Mouse (Mus musculus): Measurements from ENCODE around the gene Taar9.
"Not testable (repeated sequence)": the region's sequence is repeated elsewhere in the genome, so short reads cannot be mapped to it uniquely, and the experiment has no call there.

Gene Taar9

DNA sequence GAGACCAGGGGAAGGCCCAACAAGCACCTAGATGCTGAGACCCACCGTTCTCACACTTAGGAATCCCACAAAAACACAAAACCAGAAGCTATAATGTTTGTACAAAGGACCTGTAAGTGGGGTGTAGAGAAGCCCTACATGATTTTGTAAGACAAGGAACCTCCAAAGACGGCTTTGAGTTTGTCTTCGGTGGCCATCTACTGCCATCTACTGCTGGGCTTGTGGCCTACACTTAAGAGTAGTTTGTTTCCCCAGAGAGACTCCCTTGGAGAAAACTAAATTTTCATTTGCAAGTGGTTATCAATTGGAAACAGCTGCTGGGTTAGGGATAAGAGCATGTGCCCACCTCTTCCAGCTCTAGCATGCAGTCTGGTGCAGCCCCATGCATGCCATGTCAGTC lies 29.2 kb downstream of the Taar9 start:
- DNase-seq (ENCODE audit: low read depth, low spot score) = peak; percentile 50

GRCm38 (mm10) chr10:24076200-24076599 lies 33.1 kb downstream of the Taar9 start, which contains the start of gene Taar8a:
Taar8a (plus strand) TSS chr10:24076500.
- not testable (repeated sequence) for DNase-seq (ENCODE audit: low read depth, low spot score)

DNA sequence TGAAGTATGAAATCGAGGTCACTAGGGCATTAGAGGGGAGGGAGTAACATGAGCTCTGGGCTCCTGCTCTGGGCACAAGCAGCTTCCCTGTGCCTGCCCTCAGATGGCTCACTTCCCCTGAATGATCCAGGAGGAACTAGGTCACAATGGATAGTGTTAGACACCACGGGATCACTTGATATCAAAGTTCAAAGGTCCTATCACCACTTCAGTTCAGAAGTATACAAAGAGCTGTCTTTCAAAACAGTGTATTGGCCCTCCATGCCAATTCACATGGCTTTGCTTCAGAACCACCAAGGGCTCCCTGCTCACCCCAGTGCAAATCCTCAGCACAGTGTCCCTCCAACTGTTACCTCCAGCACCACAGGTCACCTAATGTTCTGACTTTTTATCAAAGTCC lies 34.6 kb downstream of the Taar9 start:
- not testable (repeated sequence) for DNase-seq (ENCODE audit: low read depth, low spot score)

DNA sequence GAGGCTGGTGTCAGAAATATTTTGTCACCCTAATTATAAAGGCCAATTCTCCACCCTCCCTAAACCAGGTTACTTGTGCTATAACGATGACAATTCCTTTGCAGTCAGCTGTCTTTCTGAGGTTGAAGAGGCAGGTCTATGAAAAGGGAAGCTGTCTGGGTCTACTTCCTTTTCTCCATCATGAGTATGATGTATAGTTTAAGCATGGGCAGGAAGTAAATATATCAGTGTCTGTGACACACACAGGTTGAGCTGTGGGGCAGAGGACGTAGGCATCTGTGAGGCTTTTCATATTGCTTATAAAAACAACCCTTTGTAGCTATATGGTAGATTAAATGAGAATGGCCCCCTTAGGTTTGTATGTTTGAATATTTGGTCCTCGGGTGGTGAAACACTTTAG lies 50.3 kb downstream of the Taar9 start:
- no peak for DNase-seq (ENCODE audit: low read depth, low spot score)

Data from ES-CJ7 (cell line).